Mouse (Mus musculus) embryonic facial prominence, embryonic 10.5 days (tissue): ENCODE data around the gene BC035947. TPM values are rescaled to one million over a fixed set of nuclear protein-coding genes. Genes with fewer than 3 reads are reported as not detected.

Experiments used
- DNase-seq: peaks from one replicate; pipeline ENCODE4 v3.0.0-alpha.2; 2017; ENCODE audit warnings: low spot score
- H3K27ac ChIP-seq: fragments of 300-500 bp; sonication (generic); replicated peaks from 2 replicates; pipeline ENCODE4 v1.5.1; 2016; ENCODE audit warnings: mild to moderate bottlenecking
- H3K27me3 ChIP-seq: fragments of 300-500 bp; sonication (generic); replicated peaks from 2 replicates; pipeline ENCODE4 v1.6.1; 2016; ENCODE audit warnings: low read depth, mild to moderate bottlenecking; ENCODE audit not compliant: poor library complexity, severe bottlenecking
- H3K36me3 ChIP-seq: fragments of 300-500 bp; sonication (generic); replicated peaks from 2 replicates; pipeline ENCODE4 v1.6.1; 2016; ENCODE audit warnings: mild to moderate bottlenecking, moderate library complexity
- H3K4me1 ChIP-seq: fragments of 300-500 bp; sonication (generic); 2 replicates; pipeline ENCODE4 v1.6.1; 2016
- H3K4me3 ChIP-seq: fragments of 300-500 bp; sonication (generic); 2 replicates; pipeline ENCODE4 v1.5.1; 2016; ENCODE audit warnings: mild to moderate bottlenecking, moderate library complexity
- H3K9me3 ChIP-seq: fragments of 300-500 bp; sonication (generic); 2 replicates; pipeline ENCODE4 v1.6.1; 2016; ENCODE audit warnings: mild to moderate bottlenecking
- WGBS: fragments of 180-500 bp; shearing (Covaris S2); methylation state at CpG from one replicate; pipeline ENCODE4 v1.1.7; 2016; 5-methylcytosine and 5-hydroxymethylcytosine counted together
- polyA plus RNA-seq: library from polyadenylated mRNA; unstranded; fragments of >200 nt; fragmentation: Nextera tagmentation; extraction: Ambion mirVana; gene quantifications from 2 replicates; pipeline ENCODE4 v1.2.1, GENCODE M21; 2016

BC035947 gene
- polyA plus RNA-seq, 1 experiment from 2014 or later = 0.54 TPM

- peaks cover 37% of the 10 kb centered on the region for H3K4me1 ChIP-seq
- peak; percentile 90 for DNase-seq
- peak within 1 kb of the TSS; percentile 96 for H3K27ac ChIP-seq
- peaks cover 9% of the 10 kb centered on the region for H3K36me3 ChIP-seq
- H3K4me3 ChIP-seq = peak within 1 kb of the TSS; percentile 91
- WGBS = under 1% methylated on average over 31 of the region's 31 CpGs
- H3K27me3 ChIP-seq = no peaks in the 10 kb centered on the region
- no peaks in the 10 kb centered on the region for H3K9me3 ChIP-seq
Observed at GRCm38 (mm10) chr1:78488752-78489492, 23.0 kb downstream of the BC035947 start, which contains the start of gene Farsb. TSS of gene Farsb (minus strand) at chr1:78488897.

- Histone ChIP-seq H3K4me3 (peak overlapping the region; percentile 91), H3K27me3 (no peaks in the 10 kb centered on the region), H3K36me3 (peaks cover 9% of the 10 kb centered on the region), H3K4me1 (peaks cover 37% of the 10 kb centered on the region), H3K9me3 (no peaks in the 10 kb centered on the region), H3K27ac (peak overlapping the region; percentile 96)
- WGBS = under 1% methylated on average over 28 of the region's 28 CpGs
- no peak for DNase-seq
Observed at GRCm38 (mm10) chr1:78488427-78488751, 23.6 kb downstream of the BC035947 start.

- Histone ChIP-seq H3K4me3 (no peak overlapping the region), H3K36me3 (peaks cover 28% of the 10 kb centered on the region), H3K9me3 (no peaks in the 10 kb centered on the region), H3K4me1 (peaks cover 29% of the 10 kb centered on the region), H3K27me3 (no peaks in the 10 kb centered on the region), H3K27ac (no peak overlapping the region)
- WGBS = 40% methylated on average over 2 of the region's 2 CpGs
- no peak for DNase-seq
Observed at GRCm38 (mm10) chr1:78484361-78484760, 27.6 kb downstream of the BC035947 start.

- Histone ChIP-seq H3K36me3 (peaks cover 36% of the 10 kb centered on the region), H3K4me3 (no peak overlapping the region), H3K9me3 (no peaks in the 10 kb centered on the region), H3K27ac (no peak overlapping the region), H3K4me1 (peaks cover 28% of the 10 kb centered on the region), H3K27me3 (no peaks in the 10 kb centered on the region)
- WGBS = 85% methylated on average over 3 of the region's 3 CpGs
- no peak for DNase-seq
Observed at GRCm38 (mm10) chr1:78483430-78483829, 28.5 kb downstream of the BC035947 start.

- Histone ChIP-seq H3K27me3 (no peaks in the 10 kb centered on the region), H3K27ac (no peak overlapping the region), H3K9me3 (no peaks in the 10 kb centered on the region), H3K4me3 (no peak overlapping the region), H3K36me3 (peaks cover 85% of the 10 kb centered on the region), H3K4me1 (no peaks in the 10 kb centered on the region)
- 94% methylated on average over 5 of the region's 5 CpGs for WGBS
- DNase-seq = no peak
Observed at GRCm38 (mm10) chr1:78472441-78472840, 39.5 kb downstream of the BC035947 start.

GRCm38 (mm10) chr1:78454659-78455058, 57.3 kb downstream of the BC035947 start:
- peak; percentile 63 for DNase-seq
- Histone ChIP-seq H3K9me3 (no peaks in the 10 kb centered on the region), H3K4me1 (no peaks in the 10 kb centered on the region), H3K27me3 (no peaks in the 10 kb centered on the region), H3K36me3 (peaks cover 84% of the 10 kb centered on the region), H3K27ac (no peak overlapping the region), H3K4me3 (no peak overlapping the region)
- WGBS = 36% methylated on average over 7 of the region's 7 CpGs

- Histone ChIP-seq H3K4me1 (no peaks in the 10 kb centered on the region), H3K27me3 (no peaks in the 10 kb centered on the region), H3K9me3 (no peaks in the 10 kb centered on the region), H3K36me3 (peaks cover 78% of the 10 kb centered on the region), H3K27ac (no peak overlapping the region), H3K4me3 (no peak overlapping the region)
- no peak for DNase-seq
- WGBS = 92% methylated on average over 8 of the region's 8 CpGs
Observed at GRCm38 (mm10) chr1:78453886-78454285, 58.1 kb downstream of the BC035947 start.

- H3K27me3 ChIP-seq = no peaks in the 10 kb centered on the region
- H3K27ac ChIP-seq = no peak overlapping the region
- H3K4me3 ChIP-seq = no peak overlapping the region
- H3K36me3 ChIP-seq = peaks cover 79% of the 10 kb centered on the region
- WGBS = 92% methylated on average over 6 of the region's 6 CpGs
- no peak for DNase-seq
- H3K4me1 ChIP-seq = peaks cover 3% of the 10 kb centered on the region; the same call in 1 of the 2 replicates
- no peaks in the 10 kb centered on the region for H3K9me3 ChIP-seq
Observed at GRCm38 (mm10) chr1:78452544-78452943, 59.4 kb downstream of the BC035947 start.

GRCm38 (mm10) chr1:78451070-78451854, 60.7 kb downstream of the BC035947 start:
- Histone ChIP-seq H3K27me3 (no peaks in the 10 kb centered on the region), H3K9me3 (no peaks in the 10 kb centered on the region), H3K4me1 (peaks cover 3% of the 10 kb centered on the region; the same call in 1 of the 2 replicates), H3K36me3 (peaks cover 82% of the 10 kb centered on the region), H3K4me3 (no peak overlapping the region), H3K27ac (no peak overlapping the region)
- no peak for DNase-seq
- 81% methylated on average over 12 of the region's 12 CpGs for WGBS

- Histone ChIP-seq H3K36me3 (peaks cover 87% of the 10 kb centered on the region), H3K27ac (no peak overlapping the region), H3K4me1 (peaks cover 6% of the 10 kb centered on the region; the same call in 1 of the 2 replicates), H3K9me3 (no peaks in the 10 kb centered on the region), H3K27me3 (no peaks in the 10 kb centered on the region), H3K4me3 (no peak overlapping the region)
- no peak for DNase-seq
- 79% methylated on average over 1 of the region's 1 CpGs for WGBS
Observed at GRCm38 (mm10) chr1:78448091-78448490, 63.9 kb downstream of the BC035947 start.
